Mouse (Mus musculus): ENCODE measurements around the gene Psmc1.

Psmc1 gene

DNA sequence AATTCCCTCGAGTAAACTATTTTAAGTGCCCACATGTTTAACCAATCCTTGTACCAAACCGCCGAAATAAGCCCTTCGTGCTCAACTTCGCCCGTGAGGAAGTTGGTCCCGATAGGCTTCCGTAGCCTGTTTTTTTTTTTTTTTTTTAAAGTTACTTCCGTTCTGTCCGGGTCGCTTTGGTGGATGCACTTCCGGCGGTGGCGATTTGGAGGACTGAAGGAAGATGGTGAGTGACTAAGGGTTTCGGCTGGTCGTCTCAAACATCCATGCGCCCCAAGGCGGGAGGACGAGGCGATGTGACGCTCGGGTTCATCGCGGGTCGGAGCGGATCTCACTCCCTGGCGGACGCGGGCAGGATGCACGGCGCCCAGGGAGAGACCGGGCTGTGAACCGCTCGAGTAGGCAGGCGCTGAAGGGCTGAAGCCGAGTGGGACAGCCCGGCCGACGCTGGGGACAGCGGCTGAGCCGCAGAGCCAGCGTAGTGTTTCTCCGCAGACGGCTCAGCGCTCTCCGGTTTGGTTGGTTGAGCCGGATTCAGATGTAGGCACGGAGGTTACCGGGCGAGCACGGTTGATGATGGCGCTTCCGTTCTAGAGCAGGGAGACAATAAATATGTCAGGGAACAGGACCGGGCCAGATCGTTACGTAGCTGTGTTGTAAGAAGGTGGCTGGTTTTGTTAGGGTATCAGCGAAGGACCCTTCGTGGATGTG lies at the start of gene Psmc1:
Psmc1 (plus strand) TSS at position 169 of the 711 bp plus-strand sequence.
- DNase-seq = peak; percentile 85

DNA sequence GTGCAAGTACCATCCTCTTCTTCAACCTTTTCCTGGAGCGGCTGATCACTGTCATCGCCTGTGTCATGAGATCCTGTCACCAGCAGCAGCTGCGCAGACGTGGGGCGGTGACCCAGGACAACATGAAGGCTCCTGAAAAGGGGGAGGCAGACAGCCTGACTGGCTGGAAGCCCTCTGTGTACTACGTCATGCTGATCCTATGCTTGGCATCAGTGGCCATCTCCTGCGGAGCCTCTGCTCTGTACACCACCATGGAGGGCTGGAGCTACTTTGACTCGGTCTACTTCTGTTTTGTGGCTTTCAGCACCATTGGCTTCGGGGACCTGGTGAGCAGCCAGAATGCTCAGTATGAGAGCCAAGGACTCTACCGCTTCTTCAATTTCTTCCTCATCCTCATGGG lies 48.9 kb upstream of the Psmc1 start:
- no peak for DNase-seq

DNA sequence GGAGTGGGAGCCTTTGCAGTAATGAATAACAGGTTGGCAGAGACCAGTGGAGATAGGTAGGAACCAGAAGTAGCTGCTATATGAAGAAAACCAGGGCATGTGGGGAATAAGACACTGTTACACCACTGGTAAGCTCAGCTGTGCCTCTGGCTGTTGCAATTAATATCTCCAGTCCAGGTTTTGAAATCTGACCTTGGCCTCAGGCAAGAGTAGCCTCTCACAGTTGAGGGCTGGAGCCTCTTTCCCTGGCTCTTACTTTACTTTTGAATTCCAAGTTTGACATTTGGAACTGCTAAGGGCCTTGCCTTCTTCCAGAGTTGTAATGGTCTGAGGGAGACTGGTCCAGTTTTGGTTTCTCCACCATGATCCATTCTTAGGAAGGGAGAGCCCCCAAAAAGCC lies 48.1 kb upstream of the Psmc1 start:
- no peak for DNase-seq

DNA sequence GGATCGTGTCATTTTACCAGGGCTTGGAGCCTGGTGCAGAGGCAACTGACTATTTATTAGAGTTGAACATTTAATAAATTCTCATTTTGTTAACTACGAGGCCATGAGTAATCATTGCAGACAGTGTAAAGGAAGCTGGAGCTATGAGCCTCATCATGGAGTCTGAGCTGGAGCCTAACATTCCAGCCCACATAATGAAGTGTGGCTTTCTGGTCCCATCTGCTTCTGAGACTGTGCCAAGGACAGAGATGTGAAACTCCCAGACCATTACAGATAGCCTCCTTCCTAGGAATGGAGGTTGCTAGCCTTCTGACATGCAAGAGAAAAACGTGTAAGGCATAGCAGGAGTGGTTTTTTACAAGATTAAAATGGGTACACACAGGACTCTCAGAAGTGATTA lies 47.4 kb upstream of the Psmc1 start:
- no peak for DNase-seq

DNA sequence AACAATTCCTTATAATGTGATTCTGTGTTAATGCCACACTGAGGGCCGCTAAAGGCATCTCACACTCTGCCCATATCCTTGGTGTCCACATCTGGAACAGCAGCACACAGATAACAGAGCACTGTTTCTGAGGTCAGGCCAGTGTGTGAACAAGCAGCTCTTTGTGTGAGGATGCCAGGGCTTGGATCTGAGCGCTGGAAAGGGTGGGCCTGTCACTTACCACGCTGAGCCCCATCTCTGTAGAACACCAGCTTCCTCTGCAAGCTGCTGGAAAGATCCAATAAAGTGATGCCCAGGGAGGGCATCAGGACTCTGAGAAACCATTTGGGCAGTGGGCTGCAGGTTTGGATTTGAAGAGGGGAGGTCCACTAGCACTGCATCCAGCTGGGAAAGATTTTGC lies 44.8 kb upstream of the Psmc1 start:
- DNase-seq = no peak

DNA sequence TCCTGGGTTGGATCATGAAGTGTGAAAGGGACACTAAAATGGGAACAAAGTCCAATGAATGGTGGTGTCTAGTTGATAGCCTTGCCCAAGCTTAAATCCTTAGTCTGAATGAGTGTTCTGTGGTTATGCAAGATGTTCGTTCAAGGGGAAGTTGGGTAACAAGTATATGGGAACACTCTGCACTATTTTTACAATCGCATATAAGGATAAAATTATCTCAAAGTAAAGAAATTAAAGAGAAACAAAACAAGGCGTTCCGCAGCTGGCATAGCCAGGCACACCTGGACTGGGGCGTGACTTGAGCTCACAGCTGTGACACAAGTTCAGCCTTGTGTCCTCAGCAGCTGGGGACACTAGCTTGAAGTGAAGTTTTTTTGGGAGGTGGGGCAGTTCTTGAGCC lies 42.5 kb upstream of the Psmc1 start:
- DNase-seq = no peak

DNA sequence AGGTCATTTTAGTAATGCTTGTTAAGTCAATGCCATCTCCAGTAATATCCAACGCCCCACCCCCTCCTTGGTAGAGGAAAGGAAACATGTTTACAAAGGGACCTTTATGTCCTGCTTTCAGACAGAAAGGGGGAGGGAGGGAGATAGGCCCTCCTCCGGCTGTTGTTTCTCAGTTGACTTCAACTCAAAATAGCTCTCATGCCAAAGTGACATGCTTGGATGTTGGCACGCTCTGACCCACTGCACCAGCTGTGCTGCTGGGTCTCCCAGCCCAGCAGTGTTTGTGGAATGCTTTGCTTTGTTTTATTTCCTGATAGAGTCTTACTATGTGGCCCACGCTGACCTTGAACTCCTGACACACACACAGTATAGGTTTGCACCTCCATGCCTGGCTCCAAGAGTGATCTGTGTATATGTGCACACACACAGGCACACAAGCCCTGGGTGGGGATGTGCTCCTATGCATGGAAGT lies 36.7 kb upstream of the Psmc1 start:
- no peak for DNase-seq

DNA sequence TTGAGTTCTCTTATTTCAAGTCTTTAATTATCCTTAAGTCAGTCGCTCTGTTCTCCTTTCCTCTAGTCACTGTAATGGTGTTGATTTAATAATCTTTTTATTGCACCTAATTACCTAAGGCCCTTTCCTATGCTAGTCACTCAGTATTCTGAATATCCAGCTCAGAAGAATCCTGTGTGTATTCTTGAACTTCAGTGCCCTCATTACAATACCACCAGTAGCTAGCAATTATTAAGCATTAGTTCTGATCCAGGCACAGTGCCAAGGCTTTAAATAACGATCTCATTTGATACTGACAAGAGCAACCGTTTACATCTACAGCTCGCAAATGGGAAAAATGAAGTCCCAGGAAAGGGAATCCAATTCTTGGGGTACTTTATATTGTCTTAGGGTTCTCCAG lies 34.2 kb upstream of the Psmc1 start:
- DNase-seq = no peak

DNA sequence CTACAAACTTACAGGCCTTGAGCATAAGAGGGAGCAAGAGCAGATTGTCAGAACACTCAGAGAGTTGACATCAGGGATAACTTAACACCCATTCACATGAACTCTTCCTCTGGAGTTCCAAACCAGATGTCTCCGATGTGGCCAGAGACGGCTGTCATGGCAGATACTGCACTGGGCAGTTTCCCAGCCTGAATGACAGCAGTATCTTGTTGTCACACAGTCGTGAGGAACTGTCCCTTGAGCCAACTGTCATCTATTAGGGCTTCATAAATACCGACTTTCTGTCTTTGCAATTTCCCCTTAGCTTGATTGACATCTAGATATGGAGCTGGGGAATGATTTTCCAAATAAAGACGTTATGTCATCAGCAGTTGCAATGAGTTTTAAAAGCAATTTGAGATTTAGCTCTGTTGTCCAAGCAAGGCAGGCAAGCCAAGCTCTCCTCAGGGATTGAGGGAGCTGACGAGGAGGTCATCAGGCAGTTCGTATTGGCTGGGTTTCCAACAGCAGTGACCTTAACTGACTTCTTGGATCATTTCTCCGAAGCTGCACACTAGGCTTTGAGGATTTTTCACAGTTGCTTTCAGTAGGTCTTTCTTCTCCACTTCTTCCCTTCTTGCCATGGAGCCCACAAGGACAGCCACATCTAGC lies 30.2 kb upstream of the Psmc1 start:
- no peak for DNase-seq

DNA sequence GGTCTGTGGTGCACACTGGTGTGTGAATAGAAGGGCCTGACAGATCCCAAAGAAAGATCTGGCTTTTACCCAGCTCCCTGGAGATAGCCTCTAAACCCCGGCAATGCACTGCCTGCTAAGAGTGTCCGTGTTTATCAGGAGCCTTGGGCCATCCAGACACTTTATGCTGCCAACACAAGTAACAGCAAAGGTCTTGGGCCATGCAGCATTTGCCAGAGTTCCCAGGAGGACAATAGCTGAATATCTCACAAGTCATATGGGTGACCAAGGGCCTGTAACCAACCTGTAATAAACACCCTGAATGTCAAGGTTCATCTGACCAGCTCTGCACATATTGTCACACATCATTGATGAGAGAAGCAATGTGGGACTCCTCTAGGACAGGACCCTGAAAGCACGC lies 21.9 kb upstream of the Psmc1 start:
- no peak for DNase-seq

DNA sequence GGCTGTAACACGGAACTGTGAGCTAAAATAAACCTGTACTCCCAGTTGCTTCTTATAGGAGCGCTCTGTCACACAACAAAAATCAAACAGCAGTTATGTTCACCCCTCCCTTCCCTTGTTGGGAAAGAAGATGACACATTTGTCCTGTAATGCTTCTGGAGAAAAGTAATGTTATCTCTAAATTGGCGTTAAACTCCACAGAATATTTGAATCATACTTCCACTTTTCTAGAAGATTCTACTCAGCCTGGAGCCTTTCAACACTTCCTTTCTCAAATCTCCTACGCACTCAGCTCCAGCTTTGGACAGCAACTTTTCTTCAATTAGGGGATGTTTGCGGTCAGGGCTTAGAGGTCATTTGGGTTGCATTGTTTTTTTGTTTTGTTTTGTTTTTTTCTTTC lies 20.7 kb upstream of the Psmc1 start:
- no peak for DNase-seq

DNA sequence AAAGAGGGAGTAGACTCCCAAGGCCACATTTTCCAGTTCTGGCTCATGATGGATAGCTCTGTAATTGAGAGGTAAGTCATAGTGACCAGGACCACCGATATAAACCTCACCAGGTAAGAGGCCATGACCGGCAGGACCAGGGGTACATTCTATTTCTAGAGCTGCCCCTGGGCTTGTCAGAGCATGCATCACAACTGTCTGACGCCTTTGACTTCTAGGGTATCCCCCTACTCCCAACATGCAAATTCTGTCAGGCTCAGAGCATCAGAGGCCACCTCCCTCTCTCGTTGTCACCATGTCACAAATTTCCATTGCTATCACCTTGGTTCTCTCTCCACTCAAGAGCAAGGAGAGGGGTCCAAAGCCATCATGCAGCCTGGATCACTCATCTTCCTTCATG lies 19.2 kb upstream of the Psmc1 start:
- no peak for DNase-seq

DNA sequence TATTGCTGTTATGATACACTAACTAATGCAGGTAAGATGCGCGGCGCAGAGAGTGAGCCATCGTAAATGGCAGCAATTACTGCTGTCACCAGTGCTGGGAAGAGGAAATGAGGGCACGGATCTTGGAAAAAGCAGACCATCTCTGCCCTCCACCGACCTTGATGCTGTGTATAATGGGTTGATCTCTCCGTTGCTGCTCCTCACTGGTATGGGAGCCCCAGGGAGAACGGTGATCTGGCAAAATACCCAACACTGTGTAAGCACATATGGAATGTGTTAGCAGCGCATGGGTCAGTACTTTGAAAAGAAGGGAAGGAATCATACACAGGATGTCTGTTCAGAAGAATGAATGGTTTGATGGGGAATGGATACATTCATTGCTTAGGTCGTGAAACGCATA lies 16.9 kb upstream of the Psmc1 start:
- no peak for DNase-seq

DNA sequence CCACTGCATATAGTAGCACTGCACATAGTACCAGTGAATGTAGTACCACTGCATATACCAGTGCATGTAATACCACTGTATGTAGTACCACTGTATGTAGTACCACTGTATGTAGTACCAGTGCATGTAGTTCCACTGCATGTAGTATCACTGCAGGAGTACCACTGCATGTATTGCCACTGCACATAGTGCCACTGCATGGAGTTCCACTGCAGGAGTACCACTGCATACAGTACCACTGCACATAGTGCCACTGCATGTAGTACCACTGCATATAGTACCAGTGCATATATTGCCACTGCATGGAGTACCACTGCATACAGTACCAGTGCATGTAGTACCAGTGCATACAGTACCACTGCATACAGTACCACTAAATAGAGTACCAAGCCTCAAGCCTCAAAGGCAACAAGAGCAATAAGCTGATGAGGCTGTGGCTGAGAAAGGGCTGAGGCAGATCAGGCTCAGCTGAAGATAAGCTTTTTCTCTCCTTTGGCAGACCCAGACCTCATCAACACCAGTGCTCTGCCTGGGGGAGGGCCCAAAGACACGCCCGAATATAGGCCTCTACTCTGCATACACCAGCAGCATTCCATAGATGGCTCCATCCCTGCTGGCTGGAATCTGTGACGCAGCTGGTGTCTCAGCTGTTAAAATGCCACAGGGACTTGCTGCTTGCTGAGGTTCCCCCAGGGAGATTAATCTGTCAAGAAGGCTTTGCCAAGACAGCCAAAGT lies 9.8 kb upstream of the Psmc1 start:
- no peak for DNase-seq

DNA sequence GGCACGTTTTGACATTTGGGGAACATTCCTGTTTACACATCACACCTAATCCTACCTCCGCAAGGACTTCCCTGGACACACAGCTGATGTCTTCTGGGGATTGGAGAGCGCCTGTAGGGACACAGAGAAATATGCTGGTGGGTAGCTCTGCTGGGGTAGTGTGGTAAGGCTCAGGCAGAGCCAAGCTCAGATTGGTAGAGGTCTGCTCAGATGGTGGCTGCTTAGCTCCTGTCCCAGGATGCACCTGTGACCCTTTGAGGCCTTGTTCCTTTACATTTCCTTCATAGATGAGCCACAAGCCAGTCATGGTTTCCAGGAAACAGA lies 9.3 kb upstream of the Psmc1 start:
- no peak for DNase-seq

DNA sequence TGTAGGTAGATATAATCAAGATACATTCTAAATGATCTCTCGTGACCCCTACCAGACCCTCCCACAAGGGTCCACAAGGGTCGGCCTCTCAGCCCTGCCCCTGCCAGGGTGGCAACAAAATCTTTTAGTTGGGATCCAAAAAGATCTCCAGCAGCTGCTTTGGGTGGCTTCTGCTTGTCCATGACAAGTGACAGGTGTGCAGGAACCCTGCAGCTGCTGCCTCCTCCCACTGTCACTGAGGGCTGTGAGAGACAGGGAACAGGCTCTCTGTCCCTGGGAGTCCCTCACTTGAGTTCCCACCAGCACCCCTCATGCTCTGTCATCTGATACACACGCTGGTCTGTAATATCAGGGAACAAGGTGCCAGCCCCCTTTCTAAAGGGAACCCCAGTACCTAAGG lies 8.3 kb upstream of the Psmc1 start:
- no peak for DNase-seq

DNA sequence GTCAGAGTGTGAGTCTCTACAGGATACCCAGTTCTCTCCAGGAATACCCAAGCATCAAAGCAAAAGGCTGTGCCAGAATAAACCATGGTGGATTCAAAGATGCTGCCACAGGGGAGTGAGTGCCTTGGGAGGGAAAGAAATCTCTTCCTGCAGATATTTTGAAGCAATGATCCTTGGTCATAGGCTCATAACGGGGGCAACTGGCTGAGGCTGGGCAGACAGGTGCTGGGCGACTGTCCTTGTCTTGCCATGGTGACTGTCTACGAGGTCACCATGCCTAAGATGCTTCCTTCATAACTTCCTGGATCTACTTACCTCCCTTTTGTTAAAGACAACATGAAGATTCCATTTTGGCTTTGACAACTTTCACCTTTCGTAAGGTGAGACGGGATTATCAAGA lies 5.4 kb upstream of the Psmc1 start:
- no peak for DNase-seq

DNA sequence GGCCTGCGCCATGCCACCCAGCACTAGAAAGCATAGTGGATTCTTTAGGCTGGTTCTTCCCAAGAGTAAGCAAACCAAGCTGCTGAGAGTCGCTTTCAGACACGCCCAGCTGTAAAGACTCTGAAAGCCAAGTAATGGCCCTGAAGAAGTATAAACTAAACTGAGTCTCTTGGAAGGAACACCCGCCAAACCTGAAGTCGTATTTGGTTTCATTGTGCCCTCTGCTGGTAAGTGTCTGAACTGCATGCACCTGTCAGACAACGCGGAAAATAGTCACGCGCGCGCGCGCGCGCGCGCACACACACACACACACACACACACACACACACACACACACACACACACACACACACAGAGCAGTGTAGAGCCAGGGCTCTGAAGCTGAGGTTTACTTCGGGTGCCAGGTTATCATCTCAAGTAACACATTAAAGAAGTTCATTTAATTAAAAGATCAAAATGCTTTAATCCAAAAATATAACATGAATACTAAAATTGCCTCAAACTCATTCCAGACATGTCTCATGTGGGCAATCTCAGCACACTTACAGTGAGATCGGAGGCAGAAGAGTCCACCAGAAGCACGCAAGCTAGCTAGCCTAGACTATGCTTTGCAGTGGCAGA lies 3.6 kb upstream of the Psmc1 start:
- peak; percentile 74 for DNase-seq

DNA sequence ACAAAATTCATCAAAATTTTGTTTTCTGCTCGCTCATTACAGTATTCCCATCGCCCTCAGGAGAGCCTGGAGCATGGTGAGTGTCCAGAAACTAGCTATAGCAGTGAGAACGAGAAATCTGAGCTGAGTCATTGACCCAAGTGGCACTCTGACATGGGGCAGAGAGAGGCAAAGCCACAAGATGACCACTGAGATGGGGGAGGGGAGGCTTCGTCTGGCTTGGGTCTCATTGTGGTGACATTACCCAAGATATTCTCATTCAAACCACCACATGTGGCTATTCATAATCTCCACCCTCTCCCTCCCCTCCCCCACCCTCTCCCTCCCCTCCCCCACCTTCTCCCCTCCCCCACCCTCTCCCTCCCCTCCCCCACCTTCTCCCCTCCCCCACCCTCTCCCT lies 2.5 kb upstream of the Psmc1 start:
- no peak for DNase-seq

DNA sequence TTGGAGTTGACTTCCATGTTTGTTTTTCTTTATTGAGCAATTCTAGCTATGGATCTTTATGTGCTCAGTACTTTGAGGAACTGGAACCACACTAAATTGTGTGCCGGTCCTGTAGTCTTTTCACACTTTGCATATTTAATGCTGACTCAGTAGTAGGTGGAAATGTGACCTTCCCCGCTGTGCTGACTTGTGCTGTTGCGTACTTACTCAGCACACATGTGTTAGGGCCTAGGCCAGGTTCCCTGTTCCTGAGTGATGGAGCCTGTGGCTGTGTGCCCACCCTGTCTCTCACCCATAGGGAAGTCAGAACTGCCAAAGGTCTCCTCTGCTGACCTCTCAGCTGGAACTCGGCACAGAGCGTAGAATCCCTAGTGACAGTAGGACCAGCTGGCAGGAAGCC lies 6.0 kb downstream of the Psmc1 start:
- DNase-seq = no peak

DNA sequence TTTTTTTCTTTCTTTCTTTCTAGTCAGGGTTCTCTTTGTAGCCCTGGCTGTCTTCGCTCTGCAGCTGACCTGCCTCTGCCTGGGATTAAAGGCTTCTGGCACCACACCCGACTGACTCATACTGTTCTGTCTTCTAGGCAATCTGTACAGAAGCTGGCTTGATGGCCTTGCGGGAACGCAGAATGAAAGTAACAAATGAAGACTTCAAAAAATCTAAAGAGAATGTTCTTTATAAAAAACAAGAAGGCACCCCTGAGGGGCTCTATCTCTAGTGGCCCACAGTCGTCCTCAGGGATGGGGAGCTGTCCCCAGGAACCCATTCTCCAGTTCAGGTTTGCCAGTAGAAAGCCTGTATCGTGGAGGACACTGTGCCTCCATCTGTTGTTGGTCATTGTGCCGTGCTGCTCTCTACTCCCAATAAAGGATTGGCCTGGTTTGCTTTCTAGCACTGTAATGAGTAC lies 13.0 kb downstream of the Psmc1 start:
- no peak for DNase-seq

DNA sequence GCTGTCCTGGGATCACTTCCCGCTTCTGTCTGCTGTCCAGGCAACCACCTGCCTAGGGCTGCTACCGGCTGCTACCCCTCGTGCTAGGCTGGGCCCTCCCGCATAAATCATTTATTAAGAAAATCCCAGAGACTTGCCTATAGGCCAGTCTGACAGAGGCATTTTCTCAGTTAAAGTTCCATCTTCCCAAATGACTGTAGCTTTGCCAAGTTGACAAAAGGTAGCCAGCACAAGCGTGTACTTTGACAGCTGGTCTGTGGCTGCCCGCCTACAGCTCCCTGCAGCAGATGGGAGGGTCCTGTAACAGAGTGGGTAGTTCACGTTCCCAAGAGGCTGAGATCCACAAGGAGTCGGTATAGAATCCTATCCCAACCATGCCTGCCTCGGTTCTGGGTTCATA lies 13.5 kb downstream of the Psmc1 start:
- peak; percentile 22 for DNase-seq

DNA sequence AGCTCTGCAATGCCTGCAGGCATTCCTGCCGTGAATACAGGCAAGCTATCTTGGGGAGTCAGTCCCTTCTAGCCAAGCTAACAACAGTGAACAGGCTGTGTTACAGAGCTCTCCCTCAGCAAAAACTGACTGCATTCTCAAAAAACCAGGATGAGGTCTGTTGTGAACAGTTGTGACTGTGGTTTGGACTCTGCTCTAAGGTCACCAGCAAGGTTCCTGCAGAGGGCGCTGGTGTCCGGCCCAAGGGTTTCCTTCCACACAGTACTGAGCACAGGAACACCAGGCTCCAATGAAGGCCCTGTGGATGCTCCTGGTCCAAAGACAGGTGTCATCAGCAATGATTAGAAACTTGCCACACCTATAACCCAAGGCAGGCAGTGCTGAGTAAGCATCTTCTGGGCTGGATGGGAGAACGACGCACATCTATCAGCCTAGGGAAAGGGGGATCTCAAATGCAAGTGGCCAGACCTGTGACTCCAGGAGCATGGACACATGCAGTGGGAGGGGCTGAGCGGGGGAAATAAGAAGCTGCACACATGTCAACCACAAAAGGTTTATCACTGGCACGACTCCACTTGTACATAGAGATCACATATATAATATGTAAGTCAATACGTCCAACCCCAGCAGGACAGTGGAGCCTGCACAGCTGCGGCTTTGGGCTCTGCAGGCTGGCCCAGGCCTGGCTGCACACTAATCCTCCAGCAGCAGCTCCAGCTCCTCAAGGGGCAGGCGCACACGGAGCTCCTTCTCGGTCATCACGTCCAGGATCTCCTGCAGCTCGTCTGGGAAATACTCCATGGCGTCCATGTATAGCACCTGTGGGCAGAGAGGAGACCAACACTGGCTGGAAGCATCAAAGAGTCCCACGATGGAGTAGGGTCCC lies 15.2 kb downstream of the Psmc1 start:
- DNase-seq = peak; percentile 10
